Mouse (Mus musculus) large intestine, adult 2 months (tissue): Measurements from ENCODE around the gene Maml2. TPM values are rescaled to one million over a fixed set of nuclear protein-coding genes. Genes with fewer than 3 reads are reported as not detected.

ENCODE experiments used
- DNase-seq: peaks from one replicate; pipeline ENCODE4 v3.0.0-alpha.2; 2012; ENCODE audit warnings: low read depth, low spot score
- WGBS: fragments of 180-500 bp; shearing (Covaris S2); methylation state at CpG from one replicate; pipeline ENCODE4 v1.1.7; 2018; 5-methylcytosine and 5-hydroxymethylcytosine counted together
- polyA plus RNA-seq: library from polyadenylated mRNA; depleted of rRNA; stranded (reverse); fragments of >200 nt; gene quantifications from 2 replicates; pipeline ENCODE4 v1.2.3, GENCODE M21; 2012

Maml2 gene
- polyA plus RNA-seq, 1 experiment: 1.4 TPM

GRCm38 (mm10) chr9:13442012-13442735 is 144.4 kb downstream of the Maml2 start:
- 53% methylated on average over 13 of the region's 13 CpGs for WGBS
- DNase-seq: no peak

- DNase-seq: no peak
- 61% methylated on average over 1 of the region's 1 CpGs for WGBS
Measured at GRCm38 (mm10) chr9:13443484-13444211, 145.9 kb downstream of the Maml2 start.

- no peak for DNase-seq
- 74% methylated on average over 1 of the region's 1 CpGs for WGBS
Measured at GRCm38 (mm10) chr9:13446236-13446635, 148.5 kb downstream of the Maml2 start.

- DNase-seq: no peak
- 35% methylated on average over 4 of the region's 4 CpGs for WGBS
Measured at GRCm38 (mm10) chr9:13446703-13447285, 149.0 kb downstream of the Maml2 start, which contains the start of gene Gm17571. TSS of gene Gm17571 (minus strand) at chr9:13446753.

- WGBS: 81% methylated on average over 3 of the region's 3 CpGs
- DNase-seq: no peak
Measured at GRCm38 (mm10) chr9:13448716-13449115, 151.0 kb downstream of the Maml2 start.

GRCm38 (mm10) chr9:13454651-13455123 is 156.9 kb downstream of the Maml2 start:
- DNase-seq: no peak
- 27% methylated on average over 7 of the region's 7 CpGs for WGBS

GRCm38 (mm10) chr9:13455231-13455630 is 157.5 kb downstream of the Maml2 start:
- no peak for DNase-seq
- WGBS: 41% methylated on average over 1 of the region's 1 CpGs

GRCm38 (mm10) chr9:13457774-13458173 is 160.0 kb downstream of the Maml2 start:
- WGBS: 92% methylated on average over 6 of the region's 6 CpGs
- no peak for DNase-seq

- DNase-seq: no peak
- WGBS: 68% methylated on average over 1 of the region's 1 CpGs
Measured at GRCm38 (mm10) chr9:13459371-13459770, 161.6 kb downstream of the Maml2 start.

GRCm38 (mm10) chr9:13460012-13460411 is 162.3 kb downstream of the Maml2 start:
- DNase-seq: no peak
- WGBS: 86% methylated on average over 3 of the region's 3 CpGs

- no peak for DNase-seq
- WGBS: 81% methylated on average over 1 of the region's 1 CpGs
Measured at GRCm38 (mm10) chr9:13460926-13461325, 163.2 kb downstream of the Maml2 start.

- WGBS: 60% methylated on average over 4 of the region's 4 CpGs
- DNase-seq: no peak
Measured at GRCm38 (mm10) chr9:13465358-13466020, 167.7 kb downstream of the Maml2 start.

GRCm38 (mm10) chr9:13466351-13466750 is 168.6 kb downstream of the Maml2 start:
- no peak for DNase-seq
- 75% methylated on average over 4 of the region's 4 CpGs for WGBS

GRCm38 (mm10) chr9:13466816-13467215 is 169.1 kb downstream of the Maml2 start:
- DNase-seq: no peak
- 77% methylated on average over 10 of the region's 10 CpGs for WGBS

GRCm38 (mm10) chr9:13467745-13468144 is 170.0 kb downstream of the Maml2 start:
- no peak for DNase-seq
- 83% methylated on average over 7 of the region's 7 CpGs for WGBS

- no peak for DNase-seq
- WGBS: 82% methylated on average over 6 of the region's 6 CpGs
Measured at GRCm38 (mm10) chr9:13468778-13469177, 171.0 kb downstream of the Maml2 start.

GRCm38 (mm10) chr9:13470013-13470412 is 172.3 kb downstream of the Maml2 start:
- 46% methylated on average over 7 of the region's 7 CpGs for WGBS
- no peak for DNase-seq

GRCm38 (mm10) chr9:13474951-13475350 is 177.2 kb downstream of the Maml2 start:
- WGBS: 93% methylated on average over 5 of the region's 5 CpGs
- no peak for DNase-seq

- 63% methylated on average over 4 of the region's 4 CpGs for WGBS
- no peak for DNase-seq
Measured at GRCm38 (mm10) chr9:13479275-13479674, 181.5 kb downstream of the Maml2 start.
